Mouse (Mus musculus): ENCODE measurements around the gene Fxyd6.

The Fxyd6 gene

GRCm38 (mm10) chr9:45411803-45412202, 41.8 kb downstream of the Fxyd6 start:
- no peak for DNase-seq (ENCODE audit: low spot score in 2 of 2)

GRCm38 (mm10) chr9:45412287-45412686, 42.3 kb downstream of the Fxyd6 start:
- DNase-seq (ENCODE audit: low spot score in 2 of 2), result peak; percentile 92

GRCm38 (mm10) chr9:45412700-45413477, 42.9 kb downstream of the Fxyd6 start:
- DNase-seq (ENCODE audit: low spot score in 2 of 2), result no peak

- DNase-seq (ENCODE audit: low spot score in 2 of 2), result no peak
These were observed 43.6 kb downstream of the Fxyd6 start for GRCm38 (mm10) chr9:45413478-45414140.

GRCm38 (mm10) chr9:45415912-45416311, 45.9 kb downstream of the Fxyd6 start:
- peak; percentile 75 to 79 for DNase-seq (ENCODE audit: low spot score in 2 of 2)

GRCm38 (mm10) chr9:45417245-45417644, 47.3 kb downstream of the Fxyd6 start:
- DNase-seq (ENCODE audit: low spot score in 2 of 2), result no peak

GRCm38 (mm10) chr9:45418252-45418651, 48.3 kb downstream of the Fxyd6 start:
- no peak for DNase-seq (ENCODE audit: low spot score in 2 of 2)

- DNase-seq (ENCODE audit: low spot score in 2 of 2), result no peak
These were observed 51.2 kb downstream of the Fxyd6 start for GRCm38 (mm10) chr9:45421209-45421608.

GRCm38 (mm10) chr9:45422761-45423298, 52.8 kb downstream of the Fxyd6 start:
- no peak for DNase-seq (ENCODE audit: low spot score in 2 of 2)

GRCm38 (mm10) chr9:45426456-45426855, 56.5 kb downstream of the Fxyd6 start, which contains the start of gene Dscaml1:
Dscaml1 (plus strand) TSS chr9:45426628.
- no peak for DNase-seq (ENCODE audit: low spot score in 2 of 2)

- no peak for DNase-seq (ENCODE audit: low spot score in 2 of 2)
These were observed 59.4 kb downstream of the Fxyd6 start for GRCm38 (mm10) chr9:45429392-45429791.

- no peak for DNase-seq (ENCODE audit: low spot score in 2 of 2)
These were observed 60.1 kb downstream of the Fxyd6 start for GRCm38 (mm10) chr9:45429951-45430697.

- no peak for DNase-seq (ENCODE audit: low spot score in 2 of 2)
These were observed 60.6 kb downstream of the Fxyd6 start for GRCm38 (mm10) chr9:45430698-45430959.

- no peak for DNase-seq (ENCODE audit: low spot score in 2 of 2)
These were observed 61.2 kb downstream of the Fxyd6 start for GRCm38 (mm10) chr9:45431150-45431549.

GRCm38 (mm10) chr9:45432639-45433038, 62.7 kb downstream of the Fxyd6 start:
- no peak for DNase-seq (ENCODE audit: low spot score in 2 of 2)

GRCm38 (mm10) chr9:45433119-45433518, 63.1 kb downstream of the Fxyd6 start:
- DNase-seq (ENCODE audit: low spot score in 2 of 2), result no peak

- DNase-seq (ENCODE audit: low spot score in 2 of 2), result no peak
These were observed 64.2 kb downstream of the Fxyd6 start for GRCm38 (mm10) chr9:45434171-45434570.

GRCm38 (mm10) chr9:45439025-45439424, 69.0 kb downstream of the Fxyd6 start:
- no peak for DNase-seq (ENCODE audit: low spot score in 2 of 2)

GRCm38 (mm10) chr9:45440083-45440784, 70.2 kb downstream of the Fxyd6 start:
- no peak for DNase-seq (ENCODE audit: low spot score in 2 of 2)

GRCm38 (mm10) chr9:45444251-45444798, 74.3 kb downstream of the Fxyd6 start:
- DNase-seq (ENCODE audit: low spot score in 2 of 2), result no peak
